Mouse (Mus musculus) embryonic fibroblast, embryonic 13.5 days (primary cell): ENCODE measurements around the gene Clcn2.

Experiments used
- CTCF ChIP-seq: IDR thresholded peaks from 2 replicates; pipeline ENCODE4 v1.5.1; 2011; ENCODE audit warnings: mild to moderate bottlenecking, control low read depth, low read length, moderate library complexity, borderline replicate concordance; ENCODE audit not compliant: insufficient read depth
- POLR2A ChIP-seq: IDR thresholded peaks from 2 replicates; pipeline ENCODE4 v1.6.1; 2011; ENCODE audit warnings: low read depth, mild to moderate bottlenecking, control low read depth, low read length, moderate library complexity

GRCm38 (mm10) chr16:20723247-20723646, 5.7 kb upstream of the Clcn2 start:
- no peak for TF ChIP-seq CTCF
- no peak for TF ChIP-seq POLR2A
